Mouse (Mus musculus): Measurements from ENCODE around the gene Coq5. TPM values are rescaled to one million over a fixed set of nuclear protein-coding genes. Genes with fewer than 3 reads are reported as not detected.
"Not testable (repeated sequence)": the region's sequence is repeated elsewhere in the genome, so short reads cannot be mapped to it uniquely, and the experiment has no call there.

Gene Coq5
- polyA plus RNA-seq, 1 experiment from 2014 or later = 58.2 TPM

DNA sequence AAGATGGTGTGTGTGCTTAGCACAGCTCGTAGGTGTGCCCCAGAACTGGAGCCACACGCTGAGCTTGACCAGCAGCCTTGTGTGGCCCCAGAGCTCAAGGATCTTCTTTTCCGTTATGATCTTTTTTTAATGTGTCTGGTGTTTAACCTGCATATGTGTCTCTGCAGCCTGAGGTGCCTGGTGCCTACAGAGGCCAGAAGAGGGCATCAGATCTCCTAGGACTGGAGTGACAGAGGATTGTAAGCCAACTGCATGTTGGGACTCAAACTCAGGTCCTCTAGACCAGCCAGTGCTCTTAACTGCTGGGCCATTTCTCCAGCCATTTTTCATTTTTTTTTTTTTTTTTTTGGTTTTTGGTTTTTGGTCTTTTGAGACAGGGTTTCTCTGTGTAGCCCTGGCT, 5.3 kb downstream of the Coq5 start:
- H3K4me2 ChIP-seq (ENCODE audit: low read depth, low read length, severe bottlenecking) = no peak overlapping the region

DNA sequence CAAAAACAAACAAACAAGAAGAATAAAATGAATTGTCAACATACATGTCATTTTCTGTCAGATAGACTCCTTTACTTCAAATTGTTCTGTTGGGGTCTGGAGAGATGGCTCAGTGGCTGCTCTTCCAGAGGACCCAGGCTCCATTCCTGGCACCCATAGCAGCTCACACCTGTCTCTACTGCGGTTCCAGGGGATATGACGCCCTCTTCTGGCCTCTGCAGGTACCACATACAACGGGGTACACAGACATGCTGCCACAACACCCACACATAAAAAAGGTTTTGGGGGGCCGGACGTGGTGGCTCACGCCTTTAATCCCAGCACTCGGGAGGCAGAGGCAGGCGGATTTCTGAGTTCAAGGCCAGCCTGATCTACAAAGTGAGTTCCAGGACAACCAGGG, 14.7 kb downstream of the Coq5 start:
- Histone ChIP-seq H3K27ac (ENCODE audit: low read depth, low read length) (no peak overlapping the region), H3K4me3 (ENCODE audit: low read depth, low read length) (no peak overlapping the region), H3K9ac (ENCODE audit: low read length) (no peak overlapping the region), H3K27me3 (ENCODE audit: control insufficient read depth, insufficient read depth, low read length) (no peaks in the 10 kb centered on the region), H3K9me3 (ENCODE audit: control insufficient read depth, low read length) (no peaks in the 10 kb centered on the region), H3K4me1 (replicated peaks; ENCODE audit: control insufficient read depth, insufficient read depth, low read length) (peaks cover 10% of the 10 kb centered on the region; the same call in 1 of the 2 replicates), H3K4me2 (ENCODE audit: low read depth, low read length, severe bottlenecking) (no peak overlapping the region), H3K36me3 (ENCODE audit: control insufficient read depth, insufficient read depth, low read length) (peaks cover 8% of the 10 kb centered on the region)
- ATAC-seq (replicated peaks; ENCODE audit: low FRiP score) (no peak), DNase-seq (ENCODE audit: low spot score) (no peak)
- 91% methylated on average over 8 of the region's 8 CpGs for WGBS

More for the DNA sequence above, 5.3 kb downstream of the Coq5 start:
- no peaks in the 10 kb centered on the region for H3K9me3 ChIP-seq (ENCODE audit: control insufficient read depth, low read length)
- H3K27me3 ChIP-seq (ENCODE audit: control insufficient read depth, insufficient read depth, low read length) = no peaks in the 10 kb centered on the region
- ATAC-seq (replicated peaks; ENCODE audit: low FRiP score) (no peak), DNase-seq (ENCODE audit: low spot score) (no peak)
- H3K4me1 ChIP-seq (replicated peaks; ENCODE audit: control insufficient read depth, insufficient read depth, low read length) = peaks cover 7% of the 10 kb centered on the region
- H3K9ac ChIP-seq (ENCODE audit: low read length) = no peak overlapping the region
- H3K36me3 ChIP-seq (ENCODE audit: control insufficient read depth, insufficient read depth, low read length) = no peaks in the 10 kb centered on the region
- H3K27ac ChIP-seq (ENCODE audit: low read depth, low read length) = no peak overlapping the region
- WGBS = 92% methylated on average over 3 of the region's 3 CpGs
- H3K4me3 ChIP-seq (ENCODE audit: low read depth, low read length) = no peak overlapping the region

DNA sequence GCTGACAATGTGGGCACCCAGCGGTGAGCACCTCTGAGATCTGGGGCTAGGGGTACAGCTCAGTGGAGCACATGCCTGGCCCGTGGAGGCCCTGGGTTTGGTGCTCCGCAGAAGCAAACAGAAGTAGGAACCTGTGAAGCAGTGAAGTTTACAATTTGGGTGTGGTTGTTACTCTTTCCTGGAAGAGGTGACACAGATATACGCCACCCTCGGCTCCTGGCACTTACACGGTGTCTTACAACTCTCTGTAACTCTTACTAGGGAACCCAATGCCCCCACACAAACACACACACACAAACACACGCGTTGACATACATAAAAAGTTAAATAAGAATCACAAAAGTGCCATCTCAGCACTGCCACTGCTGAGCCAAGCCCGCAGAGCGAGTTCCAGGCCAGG, 16.9 kb downstream of the Coq5 start:
- Histone ChIP-seq H3K27me3 (ENCODE audit: control insufficient read depth, insufficient read depth, low read length) (no peaks in the 10 kb centered on the region), H3K36me3 (ENCODE audit: control insufficient read depth, insufficient read depth, low read length) (peaks cover 8% of the 10 kb centered on the region)
- 91% methylated on average over 10 of the region's 10 CpGs for WGBS

DNA sequence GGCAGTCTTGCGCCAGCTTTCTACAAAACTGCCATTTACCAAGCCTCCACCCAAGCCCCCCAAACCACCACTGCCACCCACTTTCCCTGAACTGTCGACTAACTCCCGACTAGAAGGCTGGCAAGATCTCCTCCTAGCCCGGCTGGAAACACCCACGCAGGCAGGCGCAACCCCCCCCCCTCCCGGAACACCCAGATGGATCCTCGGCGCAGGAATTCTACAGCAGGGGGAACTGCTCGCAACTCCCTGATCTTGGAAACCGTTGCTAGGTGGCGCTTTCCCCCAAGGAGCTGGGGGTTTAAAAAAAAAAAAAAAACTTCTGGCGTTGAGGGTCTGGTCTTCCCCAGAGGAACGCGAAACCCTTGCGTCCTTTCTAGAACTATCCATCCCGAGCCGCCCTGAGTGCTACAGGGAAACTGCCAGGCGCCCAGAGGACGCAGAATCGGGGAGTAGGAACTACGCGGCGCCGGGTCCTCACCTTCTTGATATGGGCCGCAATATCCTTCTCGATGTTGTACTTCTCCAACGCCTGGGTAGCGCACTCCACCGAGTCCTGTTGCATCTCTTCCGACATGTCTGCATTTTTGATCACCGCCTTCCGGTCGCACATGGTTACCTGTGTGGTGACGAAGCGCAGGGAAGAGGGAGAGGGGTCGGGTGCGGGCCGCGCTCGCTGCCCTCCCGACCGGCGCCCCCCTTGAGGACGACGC, 20.7 kb downstream of the Coq5 start:
- peak overlapping the region; percentile 66 for H3K4me2 ChIP-seq (ENCODE audit: low read depth, low read length, severe bottlenecking)
- peak; percentile 81 for DNase-seq (ENCODE audit: low spot score)
- H3K27me3 ChIP-seq (ENCODE audit: control insufficient read depth, insufficient read depth, low read length) = peaks cover 4% of the 10 kb centered on the region; the same call in 1 of the 2 replicates
- under 1% methylated on average over 45 of the region's 46 CpGs for WGBS
- peaks cover 21% of the 10 kb centered on the region; the same call in 1 of the 2 replicates for H3K4me1 ChIP-seq (replicated peaks; ENCODE audit: control insufficient read depth, insufficient read depth, low read length)
- H3K36me3 ChIP-seq (ENCODE audit: control insufficient read depth, insufficient read depth, low read length) = peaks cover 8% of the 10 kb centered on the region
- peak overlapping the region; percentile 89 for H3K9ac ChIP-seq (ENCODE audit: low read length)
- H3K9me3 ChIP-seq (ENCODE audit: control insufficient read depth, low read length) = no peaks in the 10 kb centered on the region
- peak overlapping the region; percentile 85 for H3K27ac ChIP-seq (ENCODE audit: low read depth, low read length)
- ATAC-seq (replicated peaks; ENCODE audit: low FRiP score) = peak; percentile 25
- peak overlapping the region; percentile 83 for H3K4me3 ChIP-seq (ENCODE audit: low read depth, low read length)

More for the DNA sequence above, 16.9 kb downstream of the Coq5 start:
- Histone ChIP-seq H3K9me3 (ENCODE audit: control insufficient read depth, low read length) (no peaks in the 10 kb centered on the region), H3K9ac (ENCODE audit: low read length) (no peak overlapping the region), H3K4me2 (ENCODE audit: low read depth, low read length, severe bottlenecking) (no peak overlapping the region), H3K27ac (ENCODE audit: low read depth, low read length) (no peak overlapping the region), H3K4me3 (ENCODE audit: low read depth, low read length) (no peak overlapping the region), H3K4me1 (replicated peaks; ENCODE audit: control insufficient read depth, insufficient read depth, low read length) (peaks cover 15% of the 10 kb centered on the region; the same call in 1 of the 2 replicates)
- ATAC-seq (replicated peaks; ENCODE audit: low FRiP score) (no peak), DNase-seq (ENCODE audit: low spot score) (no peak)

DNA sequence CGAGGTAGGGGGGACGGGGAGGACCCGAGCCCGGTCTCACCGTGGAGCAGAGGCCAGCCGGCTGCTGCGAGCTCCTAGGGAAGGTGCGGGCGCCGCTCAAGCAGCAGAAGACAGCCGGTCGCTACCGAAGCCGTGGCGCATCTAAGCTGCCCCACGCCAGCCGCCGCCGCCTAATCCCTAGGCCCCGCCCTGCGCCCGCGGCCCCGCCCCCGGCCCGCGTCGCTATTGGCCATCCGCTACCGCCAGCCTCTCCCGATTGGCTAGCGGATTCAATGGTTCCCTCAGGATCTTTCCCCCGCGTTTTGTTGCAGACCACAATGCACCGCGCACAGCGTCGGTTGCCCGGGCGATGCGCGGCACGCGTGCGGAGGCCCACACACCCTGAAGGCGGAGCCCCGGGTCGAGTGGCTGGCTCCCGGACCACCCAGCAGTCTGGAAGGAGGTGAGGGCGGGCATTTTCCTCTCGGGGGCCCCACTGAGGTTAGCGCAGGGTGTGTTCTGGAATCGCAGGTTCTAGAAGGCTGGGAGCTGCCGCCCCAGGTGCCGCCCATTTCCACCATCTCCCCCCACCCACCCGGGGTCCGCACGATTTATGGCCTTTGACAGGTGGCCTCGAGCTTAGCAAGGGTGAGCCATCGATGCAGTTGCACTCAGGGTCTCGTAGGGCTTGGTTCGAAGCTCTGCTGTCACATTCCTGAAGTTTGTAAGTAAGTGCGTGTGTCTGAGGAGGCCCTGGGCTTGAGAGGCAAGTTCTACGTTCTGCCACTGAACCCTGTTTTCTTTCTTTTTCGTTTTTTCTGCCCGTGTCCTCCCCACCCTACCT, 21.5 kb downstream of the Coq5 start, which contains the start of gene Dynll1:
Gene Dynll1, minus strand, starts transcription at position 208 of the 823 bp plus-strand sequence.
- H3K9ac ChIP-seq (ENCODE audit: low read length) = peak within 1 kb of the TSS; percentile 89
- H3K9me3 ChIP-seq (ENCODE audit: control insufficient read depth, low read length) = no peaks in the 10 kb centered on the region
- H3K4me1 ChIP-seq (replicated peaks; ENCODE audit: control insufficient read depth, insufficient read depth, low read length) = peaks cover 21% of the 10 kb centered on the region; the same call in 1 of the 2 replicates
- under 1% methylated on average over 62 of the region's 66 CpGs for WGBS
- H3K27ac ChIP-seq (ENCODE audit: low read depth, low read length) = peak within 1 kb of the TSS; percentile 85
- ATAC-seq (replicated peaks; ENCODE audit: low FRiP score) (peak; percentile 97), DNase-seq (ENCODE audit: low spot score) (peak; percentile 100)
- peaks cover 8% of the 10 kb centered on the region for H3K36me3 ChIP-seq (ENCODE audit: control insufficient read depth, insufficient read depth, low read length)
- H3K4me3 ChIP-seq (ENCODE audit: low read depth, low read length) = peak within 1 kb of the TSS; percentile 83
- peak within 1 kb of the TSS; percentile 76 for H3K4me2 ChIP-seq (ENCODE audit: low read depth, low read length, severe bottlenecking)
- peaks cover 4% of the 10 kb centered on the region; the same call in 1 of the 2 replicates for H3K27me3 ChIP-seq (ENCODE audit: control insufficient read depth, insufficient read depth, low read length)

DNA sequence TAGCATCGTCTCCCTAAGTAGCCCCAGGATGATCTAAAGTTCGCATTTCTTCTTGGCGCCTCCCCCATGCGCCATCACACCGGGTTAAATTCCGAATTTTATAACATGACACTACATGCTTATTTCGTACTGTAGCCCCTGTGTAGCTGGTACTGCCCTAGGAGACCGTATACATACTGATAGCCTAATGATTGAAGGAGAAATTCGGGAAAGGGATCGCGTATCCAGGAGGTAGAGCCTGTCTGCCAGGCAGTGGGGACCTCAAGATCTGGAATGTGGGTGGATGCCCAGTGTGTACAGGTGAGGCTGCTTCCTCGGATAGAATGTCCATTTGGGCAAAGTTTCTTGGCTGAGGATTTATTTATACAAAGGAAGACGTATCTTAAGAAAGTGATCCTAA, 22.1 kb downstream of the Coq5 start:
- peak overlapping the region; percentile 83 for H3K4me3 ChIP-seq (ENCODE audit: low read depth, low read length)
- ATAC-seq (replicated peaks; ENCODE audit: low FRiP score) (no peak; the same call in 1 of the 2 replicates), DNase-seq (ENCODE audit: low spot score) (no peak)
- H3K9ac ChIP-seq (ENCODE audit: low read length) = peak overlapping the region; percentile 51; the same call in 1 of the 2 replicates
- H3K4me2 ChIP-seq (ENCODE audit: low read depth, low read length, severe bottlenecking) = peak overlapping the region; percentile 76
- H3K27me3 ChIP-seq (ENCODE audit: control insufficient read depth, insufficient read depth, low read length) = peaks cover 4% of the 10 kb centered on the region; the same call in 1 of the 2 replicates
- peaks cover 8% of the 10 kb centered on the region for H3K36me3 ChIP-seq (ENCODE audit: control insufficient read depth, insufficient read depth, low read length)
- 32% methylated on average over 13 of the region's 13 CpGs for WGBS
- H3K4me1 ChIP-seq (replicated peaks; ENCODE audit: control insufficient read depth, insufficient read depth, low read length) = peaks cover 21% of the 10 kb centered on the region; the same call in 1 of the 2 replicates
- H3K9me3 ChIP-seq (ENCODE audit: control insufficient read depth, low read length) = no peaks in the 10 kb centered on the region
- no peak overlapping the region for H3K27ac ChIP-seq (ENCODE audit: low read depth, low read length)

DNA sequence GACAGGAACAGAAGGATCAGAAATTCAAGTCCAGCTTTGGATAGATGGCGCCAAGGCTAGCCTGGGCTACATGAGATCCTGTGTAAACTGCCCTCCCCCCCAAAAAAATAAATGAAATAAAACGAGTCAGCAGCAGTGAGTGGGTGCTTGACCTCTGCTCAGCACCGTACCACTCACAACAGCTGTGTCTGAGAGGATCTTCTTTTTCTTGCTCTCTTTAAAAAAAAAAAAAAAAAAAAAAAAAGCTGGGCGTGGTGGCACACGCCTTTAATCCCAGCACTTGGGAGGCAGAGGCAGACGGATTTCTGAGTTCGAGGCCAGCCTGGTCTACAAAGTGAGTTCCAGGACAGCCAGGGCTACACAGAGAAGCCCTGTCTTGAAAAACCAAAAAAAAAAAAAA, 22.7 kb downstream of the Coq5 start:
- not testable (repeated sequence) for ATAC-seq (replicated peaks; ENCODE audit: low FRiP score); H3K27me3 ChIP-seq (ENCODE audit: control insufficient read depth, insufficient read depth, low read length); H3K36me3 ChIP-seq (ENCODE audit: control insufficient read depth, insufficient read depth, low read length); H3K4me3 ChIP-seq (ENCODE audit: low read depth, low read length); H3K9me3 ChIP-seq (ENCODE audit: control insufficient read depth, low read length); H3K9ac ChIP-seq (ENCODE audit: low read length); H3K4me2 ChIP-seq (ENCODE audit: low read depth, low read length, severe bottlenecking); DNase-seq (ENCODE audit: low spot score); H3K27ac ChIP-seq (ENCODE audit: low read depth, low read length)
- WGBS = 90% methylated on average over 3 of the region's 7 CpGs
- H3K4me1 ChIP-seq (replicated peaks; ENCODE audit: control insufficient read depth, insufficient read depth, low read length) = peaks cover 21% of the 10 kb centered on the region; the same call in 1 of the 2 replicates

DNA sequence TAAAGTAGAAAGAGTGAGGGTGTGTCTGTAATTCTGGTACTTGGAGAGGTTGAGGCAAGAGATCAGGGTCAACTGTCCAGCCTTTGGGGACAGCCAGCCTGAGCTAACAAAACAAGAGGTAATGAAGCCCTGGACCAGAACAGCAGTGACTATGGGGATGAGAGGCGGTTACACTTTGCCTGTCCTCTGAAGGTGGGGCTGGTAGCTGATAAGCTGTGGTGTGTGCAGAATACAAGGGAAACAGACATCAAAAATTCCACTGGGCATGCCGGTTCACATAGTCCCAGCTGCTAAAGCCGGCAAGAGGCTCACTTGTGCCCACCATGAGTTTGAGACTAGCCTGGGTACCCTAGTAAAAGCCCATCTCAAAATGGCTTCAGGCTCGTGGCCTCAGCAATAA, 32.9 kb downstream of the Coq5 start:
- H3K9ac ChIP-seq (ENCODE audit: low read length) = no peak overlapping the region
- H3K27ac ChIP-seq (ENCODE audit: low read depth, low read length) = no peak overlapping the region
- H3K27me3 ChIP-seq (ENCODE audit: control insufficient read depth, insufficient read depth, low read length) = no peaks in the 10 kb centered on the region
- peaks cover 7% of the 10 kb centered on the region for H3K4me1 ChIP-seq (replicated peaks; ENCODE audit: control insufficient read depth, insufficient read depth, low read length)
- H3K36me3 ChIP-seq (ENCODE audit: control insufficient read depth, insufficient read depth, low read length) = no peaks in the 10 kb centered on the region
- no peak overlapping the region for H3K4me3 ChIP-seq (ENCODE audit: low read depth, low read length)
- DNase-seq (ENCODE audit: low spot score) (no peak), ATAC-seq (replicated peaks; ENCODE audit: low FRiP score) (no peak)
- no peak overlapping the region for H3K4me2 ChIP-seq (ENCODE audit: low read depth, low read length, severe bottlenecking)
- no peaks in the 10 kb centered on the region for H3K9me3 ChIP-seq (ENCODE audit: control insufficient read depth, low read length)
- WGBS = 88% methylated on average over 4 of the region's 4 CpGs
